Mouse (Mus musculus): ENCODE results near the gene Hlx.

- TF ChIP-seq EP300 (IDR thresholded peaks at IDR 0.05; ENCODE audit: low read depth) (no peak), CTCF (IDR thresholded peaks at IDR 0.05; ENCODE audit: low read depth) (no peak)
These were observed 20.3 kb upstream of the Hlx start for GRCm38 (mm10) chr1:184752671-184753070.
